Mouse (Mus musculus) mouse trophoblast stem cell (cell line): Measurements from ENCODE around the gene Rcor3.

Source experiments
- in situ Hi-C, 2 experiments: fragments of 300-500 bp; cut with MseI, MboI; formaldehyde crosslinking; loops; 2 replicates in 1 of 2; 3 replicates in 1 of 2; pipeline ENCODE4 v1.15.1; 2025

Rcor3 gene

GRCm38 (mm10) chr1:192070618-192071051, 67.2 kb downstream of the Rcor3 start:
- in situ Hi-C loops: no loop called here

GRCm38 (mm10) chr1:192069971-192070591, 67.8 kb downstream of the Rcor3 start:
- in situ Hi-C loops: no loop called here

GRCm38 (mm10) chr1:192068188-192068587, 69.7 kb downstream of the Rcor3 start:
- in situ Hi-C loops: no loop called here

GRCm38 (mm10) chr1:192066956-192067355, 70.9 kb downstream of the Rcor3 start:
- in situ Hi-C loops: no loop called here

GRCm38 (mm10) chr1:192063209-192063946, 74.5 kb downstream of the Rcor3 start:
- in situ Hi-C loops: no loop called here

GRCm38 (mm10) chr1:192062682-192063081, 75.2 kb downstream of the Rcor3 start:
- in situ Hi-C loops: no loop called here

- in situ Hi-C loops: no loop called here
Observed at GRCm38 (mm10) chr1:192061666-192062306, 76.1 kb downstream of the Rcor3 start.

- in situ Hi-C loops: no loop called here
Observed at GRCm38 (mm10) chr1:192058911-192059310, 79.0 kb downstream of the Rcor3 start.

GRCm38 (mm10) chr1:192053726-192054125, 84.1 kb downstream of the Rcor3 start:
- in situ Hi-C loops: no loop called here

GRCm38 (mm10) chr1:192052986-192053385, 84.9 kb downstream of the Rcor3 start:
- in situ Hi-C loops: no loop called here

- in situ Hi-C loops: no loop called here
Observed at GRCm38 (mm10) chr1:192052461-192052860, 85.4 kb downstream of the Rcor3 start.
